Mouse (Mus musculus) liver, embryonic 18 days (tissue): ENCODE measurements around the gene D630003M21Rik. TPM values are rescaled to one million over a fixed set of nuclear protein-coding genes. Genes with fewer than 3 reads are reported as not detected.

ENCODE experiments used
- polyA plus RNA-seq: library from polyadenylated mRNA; depleted of rRNA; stranded (reverse); fragments of >200 nt; gene quantifications from 2 replicates; pipeline ENCODE4 v1.2.3, GENCODE M21; 2012; rRNA removed

The D630003M21Rik gene
- polyA plus RNA-seq, result 0.86 and 1.0 TPM in 2 replicates

GRCm38 (mm10) chr2:158228670-158229502, at the start of gene D630003M21Rik:
Gene D630003M21Rik, minus strand, starts transcription at chr2:158229222.

GRCm38 (mm10) chr2:158258005-158258418, 29.0 kb upstream of the D630003M21Rik start, which contains the start of gene Bpi:
Gene Bpi, plus strand, starts transcription at chr2:158258094.

GRCm38 (mm10) chr2:158146223-158146622, 82.8 kb downstream of the D630003M21Rik start, which contains the start of gene Tgm2:
Gene Tgm2, minus strand, starts transcription at chr2:158146436.

Other genes with a start within 250 kb of the D630003M21Rik start
- gene Tti1, start 200.8 kb downstream of the D630003M21Rik start, polyA plus RNA-seq, result 8.0 and 8.3 TPM in 2 replicates
- gene Rprd1b, start 200.7 kb downstream of the D630003M21Rik start, polyA plus RNA-seq, result 10.4 and 11.9 TPM in 2 replicates
- 48.9 and 49.6 TPM in 2 replicates for gene Tgm2, start 82.8 kb downstream of the D630003M21Rik start, polyA plus RNA-seq
- gene Bpi, start 28.9 kb upstream of the D630003M21Rik start, polyA plus RNA-seq, result 0.02 TPM in 1 of 2 replicates, not detected in the other
- 148 and 149 TPM in 2 replicates for gene Lbp, start 77.3 kb upstream of the D630003M21Rik start, polyA plus RNA-seq
- gene Snhg11, start 146.4 kb upstream of the D630003M21Rik start, polyA plus RNA-seq, result 4.6 and 8.1 TPM in 2 replicates
- 3.6 TPM in 2 replicates for gene Ralgapb, start 180.6 kb upstream of the D630003M21Rik start, polyA plus RNA-seq